ENCODE assay signal across 7 mouse cellular contexts in the genomic region with DNA sequence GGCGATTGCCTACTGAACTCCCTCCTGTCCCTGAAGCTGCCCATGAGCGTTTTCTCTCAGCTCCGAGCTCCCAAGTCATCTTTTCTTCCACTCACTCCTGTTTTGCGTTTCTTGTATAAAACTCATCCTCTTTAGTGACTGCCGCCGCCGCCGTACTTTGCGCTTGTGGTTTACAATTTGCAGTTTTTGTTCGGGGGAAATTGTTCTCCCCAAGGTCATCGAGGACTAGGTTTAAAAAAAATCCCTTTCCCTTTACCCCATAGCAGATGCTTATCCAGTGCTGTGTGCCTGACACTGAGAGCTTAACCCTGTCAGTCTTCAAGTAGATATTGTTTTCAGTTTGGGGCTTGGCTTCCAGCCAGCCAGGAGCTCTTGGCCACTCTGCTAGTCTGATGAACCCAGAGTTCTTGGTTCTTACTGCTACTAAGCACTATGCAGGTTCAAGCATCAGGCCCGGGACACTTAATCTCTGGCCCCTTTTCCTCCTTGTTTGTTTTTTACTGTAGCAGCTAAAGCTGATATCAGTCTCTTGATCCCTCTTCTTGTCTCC. TPM values are rescaled to one million over a fixed set of nuclear protein-coding genes. Genes with fewer than 3 reads are reported as not detected.
DNase-seq lines count a peak whose midpoint lies in the region; ATAC-seq lines count a peak whose summit lies in the region.

No protein-coding gene starts in this region.

- peak overlapping the region; percentile 71 for H3K9ac ChIP-seq in kidney, embryonic 14.5 days (ENCODE audit: low read depth, low read length)
- H3K9ac ChIP-seq in midbrain, embryonic 15.5 days: peak overlapping the region; percentile 56; the same call in 1 of the 2 replicates

- peaks cover 19% of the 10 kb centered on the region for H3K4me1 ChIP-seq in forebrain, embryonic 10.5 days
- no peaks in the 10 kb centered on the region for H3K4me1 ChIP-seq in kidney, embryonic 14.5 days (ENCODE audit: control insufficient read depth, insufficient read depth, low read length)
- H3K4me1 ChIP-seq in midbrain, embryonic 15.5 days: peaks cover 16% of the 10 kb centered on the region

- peaks cover 83% of the 10 kb centered on the region for H3K27me3 ChIP-seq in forebrain, embryonic 10.5 days (ENCODE audit: poor library complexity, severe bottlenecking)
- peaks cover 16% of the 10 kb centered on the region for H3K27me3 ChIP-seq in kidney, embryonic 14.5 days (ENCODE audit: control insufficient read depth, insufficient read depth, low read length)
- H3K27me3 ChIP-seq in midbrain, embryonic 15.5 days (replicated peaks): peaks cover 20% of the 10 kb centered on the region

- ATAC-seq in kidney, embryonic 14.5 days (ENCODE audit: low FRiP score, low TSS enrichment): no peak
- no peak for ATAC-seq in midbrain, embryonic 15.5 days (replicated peaks)

- H3K4me3 ChIP-seq in forebrain, embryonic 10.5 days: peak overlapping the region; percentile 83
- peak overlapping the region; percentile 74 for H3K4me3 ChIP-seq in kidney, embryonic 14.5 days (ENCODE audit: low read length)
- peak overlapping the region; percentile 70 for H3K4me3 ChIP-seq in midbrain, embryonic 15.5 days

- H3K36me3 ChIP-seq in forebrain, embryonic 10.5 days (replicated peaks): no peaks in the 10 kb centered on the region
- no peaks in the 10 kb centered on the region for H3K36me3 ChIP-seq in kidney, embryonic 14.5 days (ENCODE audit: control insufficient read depth, insufficient read depth, low read length)
- no peaks in the 10 kb centered on the region for H3K36me3 ChIP-seq in midbrain, embryonic 15.5 days (replicated peaks)

- DNase-seq in thymus, postnatal 4 days: peak; percentile 23
- no peak for DNase-seq in thymus, postnatal 36 days
- no peak for DNase-seq in forebrain, embryonic 10.5 days (ENCODE audit: extremely low spot score, low spot score)
- no peak for DNase-seq in right cerebral cortex, postnatal 10 days (ENCODE audit: low spot score in 2 of 2)
- DNase-seq in adrenal gland, postnatal 14 days: no peak

- no peak overlapping the region for H3K27ac ChIP-seq in forebrain, embryonic 10.5 days
- H3K27ac ChIP-seq in kidney, embryonic 14.5 days (ENCODE audit: low read depth, low read length): no peak overlapping the region
- H3K27ac ChIP-seq in midbrain, embryonic 15.5 days: no peak overlapping the region

- H3K9me3 ChIP-seq in forebrain, embryonic 10.5 days: no peaks in the 10 kb centered on the region
- no peaks in the 10 kb centered on the region for H3K9me3 ChIP-seq in kidney, embryonic 14.5 days (ENCODE audit: control insufficient read depth, low read length)
- no peaks in the 10 kb centered on the region for H3K9me3 ChIP-seq in midbrain, embryonic 15.5 days

- 3% methylated on average over 12 of the region's 12 CpGs for WGBS in forebrain, embryonic 10.5 days
- 3% methylated on average over 12 of the region's 12 CpGs for WGBS in kidney, embryonic 14.5 days
- WGBS in midbrain, embryonic 15.5 days: 2% methylated on average over 12 of the region's 12 CpGs

- peak overlapping the region; percentile 100 for H3K4me2 ChIP-seq in kidney, embryonic 14.5 days (replicated peaks; ENCODE audit: low read depth, low read length)
- peak overlapping the region; percentile 96 for H3K4me2 ChIP-seq in midbrain, embryonic 15.5 days

RNA-seq across cellular contexts. Expression of a gene that starts 1.1 kb away (rescaled TPM):
- polyA plus RNA-seq in forebrain, embryonic 10.5 days (2016; fragmentation: Nextera tagmentation; extraction: Ambion mirVana): 0.81 and 0.89 TPM in 2 replicates
- polyA plus RNA-seq in kidney, embryonic 14.5 days (2014; fragmentation: Nextera tagmentation; extraction: Ambion mirVana): 7.3 and 14.3 TPM in 2 replicates
- 1.6 TPM in 2 replicates for polyA plus RNA-seq in midbrain, embryonic 15.5 days (2015; fragmentation: Nextera tagmentation; extraction: Ambion mirVana)
- total RNA-seq in adrenal gland, postnatal 14 days (2021): 3.2 and 3.5 TPM in 2 replicates

RNA-seq across cellular contexts. Expression of a gene that starts 56.8 kb away (rescaled TPM):
- 25.3 and 25.6 TPM in 2 replicates for polyA plus RNA-seq in forebrain, embryonic 10.5 days (2016; fragmentation: Nextera tagmentation; extraction: Ambion mirVana)
- 20.0 and 20.4 TPM in 2 replicates for polyA plus RNA-seq in kidney, embryonic 14.5 days (2014; fragmentation: Nextera tagmentation; extraction: Ambion mirVana)
- 33.7 and 36.1 TPM in 2 replicates for polyA plus RNA-seq in midbrain, embryonic 15.5 days (2015; fragmentation: Nextera tagmentation; extraction: Ambion mirVana)
- total RNA-seq in adrenal gland, postnatal 14 days (2021): 11.2 and 12.5 TPM in 2 replicates

RNA-seq across cellular contexts. Expression of a gene that starts 56.9 kb away (rescaled TPM):
- 103 and 105 TPM in 2 replicates for polyA plus RNA-seq in forebrain, embryonic 10.5 days (2016; fragmentation: Nextera tagmentation; extraction: Ambion mirVana)
- polyA plus RNA-seq in kidney, embryonic 14.5 days (2014; fragmentation: Nextera tagmentation; extraction: Ambion mirVana): 80.4 and 113 TPM in 2 replicates
- polyA plus RNA-seq in midbrain, embryonic 15.5 days (2015; fragmentation: Nextera tagmentation; extraction: Ambion mirVana): 65.8 and 66.0 TPM in 2 replicates
- 40.5 and 45.4 TPM in 2 replicates for total RNA-seq in adrenal gland, postnatal 14 days (2021)
